Mouse (Mus musculus) liver, embryonic 16.5 days (tissue): ENCODE results near the gene Mipep. TPM values are rescaled to one million over a fixed set of nuclear protein-coding genes. Genes with fewer than 3 reads are reported as not detected.

Experiments used
- ATAC-seq: fragments of 200-750 bp; cut with Nextera tagmentation; 2 replicates; pipeline ENCODE4 v1.8.0; 2017; ENCODE audit warnings: low read depth, mild to moderate bottlenecking, moderate number of reproducible peaks, moderate library complexity
- H3K27ac ChIP-seq: fragments of 300-500 bp; sonication (generic); 2 replicates; pipeline ENCODE4 v1.5.1; 2014; ENCODE audit warnings: mild to moderate bottlenecking, low read length
- H3K27me3 ChIP-seq: fragments of 300-500 bp; sonication (generic); 2 replicates; pipeline ENCODE4 v1.6.1; 2014; ENCODE audit warnings: low read depth, low read length, mixed read lengths; ENCODE audit not compliant: control insufficient read depth, insufficient read depth
- H3K36me3 ChIP-seq: fragments of 300-500 bp; sonication (generic); 2 replicates; pipeline ENCODE4 v1.6.1; 2014; ENCODE audit warnings: mild to moderate bottlenecking; ENCODE audit not compliant: control insufficient read depth, insufficient read depth
- H3K4me1 ChIP-seq: fragments of 300-500 bp; sonication (generic); 2 replicates; pipeline ENCODE4 v1.6.1; 2014; ENCODE audit warnings: low read depth, low read length, mixed read lengths; ENCODE audit not compliant: control insufficient read depth
- H3K4me2 ChIP-seq: fragments of 300-500 bp; sonication (generic); 2 replicates; pipeline ENCODE4 v1.6.1; 2014; ENCODE audit warnings: low read depth, low read length, mixed read lengths
- H3K4me3 ChIP-seq: fragments of 300-500 bp; sonication (generic); 2 replicates; pipeline ENCODE4 v1.5.1; 2014; ENCODE audit warnings: low read depth, mild to moderate bottlenecking, low read length
- H3K9ac ChIP-seq: fragments of 300-500 bp; sonication (generic); 2 replicates; pipeline ENCODE4 v1.6.1; 2014; ENCODE audit warnings: low read depth, low read length
- H3K9me3 ChIP-seq: fragments of 300-500 bp; sonication (generic); replicated peaks from 2 replicates; pipeline ENCODE4 v1.6.1; 2016; ENCODE audit warnings: low read length; ENCODE audit not compliant: control insufficient read depth
- WGBS: fragments of 180-500 bp; shearing (Covaris S2); extraction: QIAGEN DNeasy Blood & Tissue Kit; methylation state at CpG from one replicate; pipeline ENCODE4 v1.1.7; 2014; ENCODE audit not compliant: insufficient replicate concordance; 5-methylcytosine and 5-hydroxymethylcytosine counted together
- polyA plus RNA-seq: library from polyadenylated mRNA; unstranded; fragments of >200 nt; fragmentation: Nextera tagmentation; extraction: Ambion mirVana; gene quantifications from 2 replicates; pipeline ENCODE4 v1.2.1, GENCODE M21; 2015

The Mipep gene
- polyA plus RNA-seq, 1 experiment from 2014 or later = 9.8 TPM

DNA sequence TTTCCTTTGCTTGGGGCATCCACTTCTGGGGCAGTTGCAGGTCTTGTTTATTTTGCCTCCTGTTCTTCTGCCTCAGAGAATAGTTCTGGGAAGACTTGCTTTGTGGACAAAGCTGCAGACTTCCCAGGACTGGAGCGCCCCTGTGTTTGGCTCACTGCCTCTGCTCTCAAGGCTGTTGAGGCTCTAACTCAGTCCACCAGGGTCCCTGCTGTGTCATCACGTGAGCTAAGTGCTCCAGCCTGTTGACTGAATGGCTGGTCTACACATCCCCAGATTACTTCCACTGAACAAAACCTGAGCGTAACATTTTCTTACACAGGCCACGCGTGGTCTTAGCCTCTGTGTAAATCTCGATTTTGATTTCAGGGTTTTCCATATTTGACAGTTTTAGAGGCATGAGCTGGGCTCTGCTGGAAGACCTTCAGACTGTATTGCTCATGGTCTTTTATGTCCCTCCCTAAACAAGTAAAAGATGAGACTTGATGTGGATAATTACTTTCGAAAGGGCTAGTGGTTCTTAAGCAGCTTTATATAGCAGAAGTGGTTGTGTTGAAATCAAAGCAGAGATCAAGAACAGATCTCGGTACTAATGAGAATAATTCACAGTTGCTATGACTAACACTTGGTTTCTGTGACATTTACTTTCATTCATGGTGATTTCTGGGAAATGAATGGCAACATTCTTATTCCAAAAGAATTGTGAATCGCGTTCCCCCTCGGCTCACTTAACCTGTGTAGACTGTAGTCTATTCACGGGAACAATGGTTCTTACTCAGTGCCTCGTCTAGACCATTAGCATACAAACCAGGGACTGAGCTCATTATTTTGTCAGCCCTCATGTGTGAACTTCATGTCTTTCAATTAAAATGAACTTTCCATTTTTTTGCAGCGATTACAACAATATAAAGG, 31.2 kb upstream of the Mipep start:
- H3K4me1 ChIP-seq = no peaks in the 10 kb centered on the region
- no peak overlapping the region for H3K9ac ChIP-seq
- no peaks in the 10 kb centered on the region for H3K9me3 ChIP-seq
- no peak for ATAC-seq
- WGBS = 79% methylated on average over 14 of the region's 14 CpGs
- H3K4me2 ChIP-seq = no peak overlapping the region
- peaks cover 27% of the 10 kb centered on the region for H3K36me3 ChIP-seq
- no peak overlapping the region for H3K4me3 ChIP-seq
- H3K27ac ChIP-seq = no peak overlapping the region
- no peaks in the 10 kb centered on the region for H3K27me3 ChIP-seq

DNA sequence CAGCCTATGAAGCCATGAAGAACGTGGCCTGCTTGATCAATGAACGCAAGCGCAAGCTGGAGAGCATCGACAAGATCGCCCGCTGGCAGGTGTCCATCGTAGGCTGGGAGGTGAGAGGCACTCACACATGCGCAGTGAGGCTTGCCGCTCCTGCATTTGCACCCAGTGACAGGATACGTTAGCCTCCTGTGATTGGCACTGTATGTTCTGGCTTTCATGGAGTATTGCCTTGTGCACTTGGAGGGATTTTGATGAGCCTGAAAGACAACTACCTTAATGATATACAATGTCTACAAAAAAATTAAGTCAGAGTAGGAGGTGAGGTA, 30.6 kb upstream of the Mipep start:
- 93% methylated on average over 10 of the region's 10 CpGs for WGBS
- Histone ChIP-seq H3K36me3 (peaks cover 27% of the 10 kb centered on the region), H3K4me3 (no peak overlapping the region), H3K27ac (no peak overlapping the region), H3K27me3 (no peaks in the 10 kb centered on the region), H3K4me1 (no peaks in the 10 kb centered on the region), H3K9me3 (no peaks in the 10 kb centered on the region), H3K4me2 (no peak overlapping the region), H3K9ac (no peak overlapping the region)
- ATAC-seq = no peak

DNA sequence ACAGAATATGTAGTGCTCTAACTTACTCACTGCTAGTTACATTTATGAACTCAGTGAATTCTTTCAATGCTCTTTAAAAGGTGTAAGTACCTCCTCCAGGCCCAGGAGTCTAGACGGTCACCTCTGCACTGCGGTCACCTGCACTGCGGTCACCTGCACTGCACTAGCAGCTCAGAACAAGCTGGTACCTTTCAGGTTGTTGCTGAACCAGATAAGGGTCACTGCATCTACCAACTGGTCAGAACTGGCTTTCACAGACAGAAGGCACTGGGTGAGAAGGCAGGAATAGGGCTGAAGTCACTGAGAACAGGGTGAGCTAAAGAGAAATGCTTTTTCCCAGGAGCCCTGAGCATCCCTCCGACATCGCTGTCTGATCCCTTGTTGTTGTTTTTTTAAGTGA, 29.7 kb upstream of the Mipep start:
- 94% methylated on average over 5 of the region's 5 CpGs for WGBS
- Histone ChIP-seq H3K4me3 (no peak overlapping the region), H3K9ac (no peak overlapping the region), H3K9me3 (no peaks in the 10 kb centered on the region), H3K4me1 (no peaks in the 10 kb centered on the region), H3K36me3 (peaks cover 30% of the 10 kb centered on the region), H3K27me3 (no peaks in the 10 kb centered on the region), H3K27ac (no peak overlapping the region), H3K4me2 (no peak overlapping the region)
- ATAC-seq = no peak

DNA sequence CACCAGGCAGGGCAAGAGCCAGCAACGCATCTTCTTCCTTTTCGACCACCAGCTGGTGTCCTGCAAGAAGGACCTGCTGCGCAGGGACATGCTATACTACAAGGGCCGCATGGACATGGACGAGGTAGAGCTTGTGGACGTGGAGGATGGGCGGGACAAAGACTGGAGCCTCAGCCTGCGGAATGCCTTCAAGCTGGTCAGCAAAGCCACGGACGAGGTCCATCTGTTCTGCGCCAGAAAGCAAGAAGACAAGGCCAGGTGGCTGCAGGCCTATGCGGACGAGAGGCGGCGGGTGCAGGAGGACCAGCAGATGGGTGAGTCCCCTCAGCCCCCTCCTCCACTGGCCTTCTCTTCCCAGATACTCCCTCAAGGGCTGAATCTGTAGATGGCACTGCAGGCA, 28.1 kb upstream of the Mipep start:
- Histone ChIP-seq H3K4me3 (no peak overlapping the region), H3K4me1 (no peaks in the 10 kb centered on the region), H3K27me3 (no peaks in the 10 kb centered on the region), H3K9ac (no peak overlapping the region), H3K36me3 (peaks cover 36% of the 10 kb centered on the region), H3K4me2 (no peak overlapping the region), H3K9me3 (no peaks in the 10 kb centered on the region), H3K27ac (no peak overlapping the region)
- 82% methylated on average over 15 of the region's 15 CpGs for WGBS
- no peak for ATAC-seq

DNA sequence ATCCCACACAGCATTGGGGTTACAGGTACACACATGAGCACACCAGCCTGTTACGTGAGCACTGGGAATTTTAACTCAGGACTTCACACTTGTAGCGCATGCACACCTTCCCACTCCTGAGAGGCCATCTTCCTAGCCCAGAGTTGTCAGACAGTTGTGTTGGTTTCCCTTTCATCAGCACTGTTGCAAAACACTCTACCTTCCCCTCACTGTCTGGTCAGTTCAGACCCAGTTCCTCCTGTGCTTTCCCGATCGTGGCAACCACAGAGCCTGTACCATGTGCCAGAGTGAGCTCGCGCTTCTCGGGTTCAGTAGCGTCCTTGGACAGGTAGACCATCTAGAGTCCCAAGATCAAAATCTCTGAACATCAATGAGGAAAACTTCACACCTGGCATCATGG, 27.1 kb upstream of the Mipep start:
- Histone ChIP-seq H3K27me3 (no peaks in the 10 kb centered on the region), H3K9me3 (no peaks in the 10 kb centered on the region), H3K9ac (no peak overlapping the region), H3K27ac (no peak overlapping the region), H3K36me3 (peaks cover 40% of the 10 kb centered on the region), H3K4me1 (no peaks in the 10 kb centered on the region), H3K4me2 (no peak overlapping the region), H3K4me3 (no peak overlapping the region)
- ATAC-seq = peak; percentile 43; the same call in 1 of the 2 replicates
- WGBS = 70% methylated on average over 8 of the region's 8 CpGs

DNA sequence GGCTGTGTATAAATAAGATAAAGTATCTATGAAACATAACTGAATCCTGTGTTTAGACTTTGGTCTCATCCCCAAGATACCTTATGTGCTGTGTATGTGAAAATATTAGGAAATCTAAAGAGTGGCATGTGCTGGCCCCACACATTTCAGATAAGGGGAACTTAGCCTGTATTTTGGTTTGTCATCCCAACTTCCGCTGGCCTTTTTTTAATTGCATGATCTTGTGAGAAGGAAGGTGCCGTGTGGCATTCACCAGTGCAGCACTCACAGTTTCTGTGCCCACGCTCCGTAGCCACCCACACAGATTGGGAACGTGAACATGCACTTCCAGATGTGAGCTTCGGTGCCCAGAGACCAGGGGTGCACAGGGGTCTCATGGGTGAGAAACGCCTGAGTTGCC, 26.7 kb upstream of the Mipep start:
- Histone ChIP-seq H3K9me3 (no peaks in the 10 kb centered on the region), H3K36me3 (peaks cover 40% of the 10 kb centered on the region), H3K27ac (no peak overlapping the region), H3K4me1 (no peaks in the 10 kb centered on the region), H3K9ac (no peak overlapping the region), H3K4me3 (no peak overlapping the region), H3K4me2 (no peak overlapping the region), H3K27me3 (no peaks in the 10 kb centered on the region)
- 68% methylated on average over 7 of the region's 7 CpGs for WGBS
- no peak for ATAC-seq

DNA sequence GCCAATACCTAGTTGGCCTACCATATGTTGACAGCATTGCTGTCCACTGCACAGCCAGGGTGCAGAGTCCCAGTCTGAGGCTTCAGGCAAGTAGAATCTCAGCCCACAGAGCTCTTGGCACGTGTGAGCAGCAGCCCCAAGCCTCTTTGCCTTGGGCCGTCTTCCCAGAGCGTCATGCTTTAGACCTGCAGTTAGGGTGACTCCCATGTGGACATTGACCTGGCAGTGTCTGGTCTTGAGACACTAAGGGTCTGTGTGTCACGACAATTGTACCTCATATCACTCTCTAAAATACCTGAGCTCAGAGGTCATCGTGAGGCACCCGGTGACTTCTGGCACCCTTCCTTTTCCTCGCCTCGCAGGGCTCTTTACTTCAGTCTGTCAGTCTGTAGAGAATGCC, 25.3 kb upstream of the Mipep start:
- H3K27me3 ChIP-seq = no peaks in the 10 kb centered on the region
- no peaks in the 10 kb centered on the region for H3K9me3 ChIP-seq
- H3K4me2 ChIP-seq = no peak overlapping the region
- no peak overlapping the region for H3K27ac ChIP-seq
- H3K4me3 ChIP-seq = no peak overlapping the region
- WGBS = 76% methylated on average over 8 of the region's 8 CpGs
- no peaks in the 10 kb centered on the region for H3K4me1 ChIP-seq
- ATAC-seq = no peak
- no peak overlapping the region for H3K9ac ChIP-seq
- H3K36me3 ChIP-seq = peaks cover 40% of the 10 kb centered on the region

DNA sequence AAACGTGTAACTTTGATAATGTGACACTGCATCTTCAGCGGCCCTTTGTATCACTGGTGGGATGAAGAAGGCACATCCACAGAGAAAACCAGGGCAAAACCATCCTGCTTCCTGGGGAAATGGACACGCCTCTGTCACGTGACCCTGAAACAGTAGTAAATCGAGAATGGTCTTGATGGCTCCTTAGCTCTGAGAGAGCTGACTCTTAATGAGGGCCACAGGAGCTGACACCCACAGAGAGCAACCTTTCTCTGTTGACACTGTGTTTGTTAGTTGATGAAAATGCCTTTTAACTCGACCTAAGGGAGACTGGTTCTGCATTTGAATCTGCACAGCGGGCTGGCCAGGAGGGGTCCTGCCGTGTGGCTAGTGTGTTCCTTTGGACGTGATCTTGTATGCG, 22.6 kb upstream of the Mipep start:
- H3K4me2 ChIP-seq = no peak overlapping the region
- no peak for ATAC-seq
- 68% methylated on average over 10 of the region's 10 CpGs for WGBS

DNA sequence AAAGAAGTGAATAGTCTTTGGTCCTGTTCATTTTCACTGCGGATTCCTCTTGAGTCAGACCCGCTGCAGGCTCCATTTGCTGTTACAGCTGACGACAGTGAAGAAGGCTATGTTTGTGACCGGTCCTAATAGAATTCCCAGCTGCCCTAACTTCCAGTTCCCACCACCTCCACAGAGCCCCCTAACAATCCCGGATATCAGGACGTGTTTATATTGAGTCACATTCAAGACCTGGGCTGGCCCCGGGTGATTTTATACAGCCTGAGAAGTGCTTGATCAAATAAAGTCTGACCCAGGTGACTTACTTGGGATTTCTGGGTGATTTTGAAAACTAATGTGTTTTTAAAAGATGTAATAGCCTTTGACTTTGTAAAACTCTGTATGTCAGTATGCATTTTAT, 21.6 kb upstream of the Mipep start:
- 73% methylated on average over 7 of the region's 7 CpGs for WGBS
- no peak overlapping the region for H3K27ac ChIP-seq
- H3K4me1 ChIP-seq = no peaks in the 10 kb centered on the region
- no peak overlapping the region for H3K4me3 ChIP-seq
- no peaks in the 10 kb centered on the region for H3K9me3 ChIP-seq
- ATAC-seq = no peak
- H3K4me2 ChIP-seq = no peak overlapping the region
- no peaks in the 10 kb centered on the region for H3K27me3 ChIP-seq
- peaks cover 22% of the 10 kb centered on the region for H3K36me3 ChIP-seq
- no peak overlapping the region for H3K9ac ChIP-seq

More for the DNA sequence above, 22.6 kb upstream of the Mipep start:
- H3K4me1 ChIP-seq = no peaks in the 10 kb centered on the region
- H3K36me3 ChIP-seq = peaks cover 22% of the 10 kb centered on the region
- no peaks in the 10 kb centered on the region for H3K9me3 ChIP-seq
- H3K27ac ChIP-seq = no peak overlapping the region
- H3K9ac ChIP-seq = no peak overlapping the region
- H3K27me3 ChIP-seq = no peaks in the 10 kb centered on the region
- H3K4me3 ChIP-seq = no peak overlapping the region
